Mouse (Mus musculus) thymus, adult 2 months (tissue): ENCODE measurements around the gene Dync1i1.

Source experiments
- CTCF ChIP-seq: fragments of 200-500 bp; IDR thresholded peaks from 2 replicates; pipeline ENCODE4 v1.5.1; 2012; ENCODE audit warnings: mild to moderate bottlenecking, control low read depth, low read length, moderate library complexity, borderline replicate concordance; ENCODE audit not compliant: control insufficient read depth, poor library complexity, insufficient read depth; ENCODE audit errors: extremely low read depth
- POLR2A ChIP-seq: fragments of 200-500 bp; IDR thresholded peaks from 2 replicates; pipeline ENCODE4 v1.6.1; 2012; ENCODE audit warnings: mild to moderate bottlenecking, low read length, control low read depth, moderate library complexity; ENCODE audit not compliant: control insufficient read depth, poor library complexity, insufficient read depth; ENCODE audit errors: extremely low read depth

DNA sequence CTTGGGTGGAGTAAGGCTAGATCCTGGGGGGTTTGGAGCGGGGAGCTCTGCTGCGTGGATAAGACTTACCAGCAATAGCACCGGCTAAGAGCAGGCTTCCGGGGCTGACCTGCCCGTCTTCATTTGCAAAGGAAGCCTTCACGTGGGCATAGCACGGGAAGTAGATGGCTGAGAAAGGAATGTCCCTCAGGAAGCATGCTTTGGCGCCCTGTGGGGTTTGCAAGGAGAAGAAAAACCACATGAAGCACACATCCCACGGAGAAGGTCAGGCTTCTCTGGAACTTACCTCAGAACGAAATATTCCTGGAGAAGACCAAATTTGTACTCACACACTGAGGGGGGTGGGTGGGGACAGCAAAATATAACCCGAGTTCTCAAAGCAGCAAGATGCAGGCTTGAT, 327.3 kb downstream of the Dync1i1 start:
- TF ChIP-seq CTCF = no peak
- TF ChIP-seq POLR2A = no peak
